In the genomic region with DNA sequence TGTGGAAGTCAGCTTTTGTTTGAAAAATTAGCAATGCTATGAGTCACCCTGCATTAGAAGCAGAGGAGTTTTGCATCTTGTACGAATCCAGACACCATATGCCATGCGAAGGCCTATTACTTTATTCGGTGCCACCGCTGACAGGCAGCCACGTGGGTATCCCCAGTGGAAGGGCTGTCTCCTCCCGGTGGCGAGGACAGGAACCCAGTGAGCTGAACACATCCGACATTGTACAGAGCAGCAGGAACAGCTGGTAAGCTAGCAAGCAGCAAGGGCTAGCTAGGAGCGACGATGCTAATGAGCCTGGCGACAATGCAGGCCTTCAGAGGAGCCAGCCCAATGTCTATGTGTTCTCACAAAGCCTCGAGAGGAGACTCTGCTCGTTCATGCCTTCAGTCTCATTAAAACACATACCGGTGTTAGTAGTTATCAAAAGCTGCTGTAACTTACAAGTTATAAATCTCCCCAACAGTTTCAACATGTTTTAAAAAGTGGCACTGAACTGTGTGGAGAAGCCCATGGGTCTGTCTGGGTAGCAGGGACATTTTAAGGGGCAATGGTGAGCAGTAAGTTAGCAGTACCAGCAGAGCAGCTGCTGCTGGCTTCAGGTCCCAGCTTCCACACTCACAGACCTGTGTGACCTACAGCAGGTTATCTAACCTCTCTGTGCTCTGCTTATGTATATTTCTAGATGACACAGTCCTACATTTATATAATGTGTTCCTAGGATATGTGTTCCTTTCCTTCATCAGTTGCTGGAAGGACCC, we compare ENCODE assay signal across 9 mouse cellular contexts.
A peak's percentile ranks its signal among the peaks of the same experiment; 100 is the strongest.
DNase-seq lines count a peak whose midpoint lies in the region.
"Had no signal": no experiment of that assay in that cellular context is flagged by ENCODE, and none has a peak within 500 bp of the region (broad histone marks: within the 10 kb centered on the region; RNA-seq: fewer than 3 reads in every experiment).

No protein-coding gene starts in this region.

- H3K27ac ChIP-seq in hindbrain, embryonic 10.5 days, result peak overlapping the region; percentile 84
- H3K27ac ChIP-seq in heart, embryonic 10.5 days, result no peak overlapping the region
- H3K27ac ChIP-seq: limb, embryonic 15.5 days had no signal

- no peaks in the 10 kb centered on the region for H3K36me3 ChIP-seq in hindbrain, embryonic 10.5 days
- no peaks in the 10 kb centered on the region for H3K36me3 ChIP-seq in heart, embryonic 10.5 days
- H3K36me3 ChIP-seq: limb, embryonic 15.5 days had no signal

- H3K9me3 ChIP-seq in hindbrain, embryonic 10.5 days, result no peaks in the 10 kb centered on the region
- no peaks in the 10 kb centered on the region for H3K9me3 ChIP-seq in heart, embryonic 10.5 days
- H3K9me3 ChIP-seq: limb, embryonic 15.5 days had no signal

- 0 out of 2 replicates have a peak, but pooled peaks cover 7% of the 10 kb centered on the region for H3K27me3 ChIP-seq in hindbrain, embryonic 10.5 days (ENCODE audit: insufficient read depth, poor library complexity, severe bottlenecking)
- H3K27me3 ChIP-seq in heart, embryonic 10.5 days (ENCODE audit: insufficient read depth, poor library complexity, severe bottlenecking), result no peaks in the 10 kb centered on the region
- H3K27me3 ChIP-seq: limb, embryonic 15.5 days had no signal

- DNase-seq in cerebellum, adult 9-11 months, result peak; percentile 28
- no peak for DNase-seq in cerebellum, adult 11 months
- peak; percentile 82 for DNase-seq in hindbrain, embryonic 10.5 days (ENCODE audit: low spot score)
- peak; percentile 66 to 76 for DNase-seq in left cerebral cortex, postnatal 14 days (ENCODE audit: low spot score in 2 of 2)
- peak; percentile 94 for DNase-seq in retina, postnatal 1 day
- no peak for DNase-seq in lung, postnatal 36 days
- no peak for DNase-seq in spleen, postnatal 14 days (ENCODE audit: low spot score in 2 of 2)
- no peak for DNase-seq in heart, embryonic 10.5 days (ENCODE audit: low spot score)

- WGBS in hindbrain, embryonic 10.5 days, result 24% methylated on average over 14 of the region's 14 CpGs
- 57% methylated on average over 14 of the region's 14 CpGs for WGBS in heart, embryonic 10.5 days

- no peak overlapping the region for H3K4me3 ChIP-seq in hindbrain, embryonic 10.5 days
- H3K4me3 ChIP-seq in heart, embryonic 10.5 days, result no peak overlapping the region
- H3K4me3 ChIP-seq: limb, embryonic 15.5 days had no signal

- intact Hi-C loops in left cerebral cortex, postnatal 14 days (cut with DNase I), result no loop called here

- H3K4me1 ChIP-seq in hindbrain, embryonic 10.5 days (replicated peaks), result peaks cover 29% of the 10 kb centered on the region
- H3K4me1 ChIP-seq in heart, embryonic 10.5 days, result 0 out of 2 replicates have a peak, but pooled peaks cover 3% of the 10 kb centered on the region
- H3K4me1 ChIP-seq: limb, embryonic 15.5 days had no signal

Comparison
In these comparisons a context has a peak if more than half of its experiments do, and no peak if none do; other contexts are left out.
1. DNase-seq: peak in cerebellum, adult 9-11 months (single experiment), hindbrain, embryonic 10.5 days (single experiment), left cerebral cortex, postnatal 14 days (2 of 2) and retina, postnatal 1 day (single experiment); none in cerebellum, adult 11 months (single experiment), lung, postnatal 36 days (single experiment), spleen, postnatal 14 days (0 of 2) and heart, embryonic 10.5 days (single experiment).